Mouse (Mus musculus) testis, postnatal 14 days (tissue): ENCODE data around the gene Mrtfa.
A peak's percentile ranks its signal among the peaks of the same experiment; 100 is the strongest.
"Not testable (repeated sequence)": the region's sequence is repeated elsewhere in the genome, so short reads cannot be mapped to it uniquely, and the experiment has no call there.

Source experiments
- DNase-seq: peaks from one replicate; pipeline ENCODE4 v3.0.0; 2021; ENCODE audit warnings: low spot score

Mrtfa gene

DNA sequence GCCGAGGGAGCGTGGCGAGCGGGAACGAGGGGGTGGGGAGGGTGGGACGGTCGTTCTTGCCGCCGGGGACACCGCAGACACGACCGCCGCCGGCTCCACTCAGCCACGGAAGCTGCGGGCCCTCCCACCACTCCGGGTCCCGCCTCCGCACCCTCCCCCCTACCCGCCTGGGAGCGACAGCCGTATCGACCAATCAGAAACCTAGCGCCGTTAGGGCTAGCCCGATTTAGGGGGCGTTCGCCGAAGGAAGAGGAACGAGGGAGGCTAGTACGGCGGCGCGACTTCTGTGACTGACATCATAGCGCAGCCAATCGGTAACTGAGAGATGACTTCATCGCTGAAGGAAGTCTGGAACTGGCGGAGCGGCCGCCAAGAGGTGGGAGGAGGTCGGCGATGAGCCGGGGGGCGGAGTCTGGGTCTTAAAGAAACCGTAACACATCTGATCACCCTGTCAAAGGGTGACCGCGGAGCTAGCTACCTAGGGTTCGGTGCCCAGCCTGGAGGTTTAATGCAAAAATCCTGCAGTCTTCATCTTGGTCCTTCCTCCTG is at the start of gene Mrtfa:
TSS of gene Mrtfa (minus strand) at position 128 of the 549 bp plus-strand sequence.
- DNase-seq, result peak; percentile 100

DNA sequence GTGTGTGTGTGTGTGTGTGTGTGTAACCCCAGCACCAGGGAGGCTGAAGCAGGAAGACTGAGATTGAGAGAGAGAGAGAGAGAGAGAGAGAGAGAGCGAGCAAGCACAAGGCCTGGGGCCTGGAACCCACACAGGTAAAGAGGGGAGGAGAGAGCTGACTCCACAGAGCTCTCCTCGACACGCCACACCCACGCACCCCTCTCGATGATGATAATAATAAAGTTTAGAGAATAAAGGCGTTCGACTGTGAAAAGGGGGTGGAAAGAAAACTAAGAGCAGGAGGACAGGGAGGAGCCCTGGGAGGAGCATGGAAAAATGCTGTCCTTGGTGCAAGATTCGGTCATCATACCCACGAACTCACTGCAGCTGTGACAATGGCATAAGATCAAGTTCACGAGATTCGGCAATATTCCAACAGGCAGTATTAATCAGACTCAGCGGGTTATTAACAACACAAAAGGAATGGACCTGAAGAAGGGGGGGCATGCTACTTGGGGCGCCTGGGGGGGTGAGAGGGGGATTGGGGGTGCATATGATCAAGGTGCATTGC is 49.3 kb upstream of the Mrtfa start:
- no peak for DNase-seq

GRCm38 (mm10) chr15:81239261-81239660 is 48.7 kb upstream of the Mrtfa start:
- no peak for DNase-seq

DNA sequence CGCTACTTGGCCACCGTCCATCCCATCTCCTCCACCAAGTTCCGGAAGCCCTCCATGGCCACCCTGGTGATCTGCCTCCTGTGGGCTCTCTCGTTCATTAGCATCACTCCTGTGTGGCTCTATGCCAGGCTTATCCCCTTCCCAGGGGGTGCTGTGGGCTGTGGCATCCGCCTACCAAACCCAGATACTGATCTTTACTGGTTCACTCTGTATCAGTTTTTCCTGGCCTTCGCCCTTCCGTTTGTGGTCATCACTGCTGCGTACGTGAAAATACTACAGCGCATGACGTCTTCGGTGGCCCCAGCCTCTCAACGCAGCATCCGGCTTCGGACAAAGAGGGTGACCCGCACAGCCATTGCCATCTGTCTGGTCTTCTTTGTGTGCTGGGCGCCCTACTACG is 46.9 kb upstream of the Mrtfa start:
- no peak for DNase-seq

DNA sequence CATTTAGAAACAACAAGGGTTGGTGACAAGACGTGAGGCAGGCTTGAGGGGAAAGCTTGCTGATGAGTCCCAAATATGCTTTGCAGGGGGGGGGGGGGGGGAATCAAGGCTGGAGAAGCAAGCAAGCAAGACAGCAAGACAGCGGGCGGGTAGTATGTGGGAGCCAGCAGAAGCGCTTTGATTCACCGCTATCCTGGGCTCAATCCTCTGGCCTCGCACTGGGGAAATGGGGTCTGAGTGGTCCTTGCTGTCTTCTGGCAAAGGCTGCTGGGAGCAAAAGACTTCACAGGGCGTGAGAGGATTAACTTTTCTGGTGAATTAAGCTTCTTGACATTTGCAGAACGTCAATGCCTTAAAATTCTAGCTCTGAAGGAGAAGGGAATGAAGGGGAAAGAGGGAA is 45.5 kb upstream of the Mrtfa start:
- DNase-seq, result no peak

- peak; percentile 28 for DNase-seq
Measured at GRCm38 (mm10) chr15:81235086-81235920, 44.7 kb upstream of the Mrtfa start, which contains the start of gene Mchr1. TSS of gene Mchr1 (plus strand) at chr15:81235499.

DNA sequence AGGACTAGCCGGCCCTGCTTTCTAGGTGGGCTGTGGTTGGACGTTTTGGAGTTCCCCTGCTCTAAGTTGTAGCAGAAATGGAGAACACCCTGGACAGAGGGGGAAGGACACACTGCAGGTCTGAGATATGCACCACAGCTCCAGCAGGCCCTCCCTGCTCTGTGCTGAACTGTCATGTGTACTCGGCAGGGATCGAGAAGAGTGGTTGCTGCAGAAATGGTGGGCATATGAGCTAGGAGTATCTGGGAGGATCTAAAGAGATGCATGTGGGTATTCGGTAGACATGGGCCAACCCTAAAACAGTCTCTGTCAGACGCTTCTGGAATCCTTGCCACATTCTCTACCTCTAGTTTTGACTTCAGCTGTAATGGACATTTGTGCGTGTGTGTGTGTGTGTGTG is 40.8 kb upstream of the Mrtfa start:
- no peak for DNase-seq

DNA sequence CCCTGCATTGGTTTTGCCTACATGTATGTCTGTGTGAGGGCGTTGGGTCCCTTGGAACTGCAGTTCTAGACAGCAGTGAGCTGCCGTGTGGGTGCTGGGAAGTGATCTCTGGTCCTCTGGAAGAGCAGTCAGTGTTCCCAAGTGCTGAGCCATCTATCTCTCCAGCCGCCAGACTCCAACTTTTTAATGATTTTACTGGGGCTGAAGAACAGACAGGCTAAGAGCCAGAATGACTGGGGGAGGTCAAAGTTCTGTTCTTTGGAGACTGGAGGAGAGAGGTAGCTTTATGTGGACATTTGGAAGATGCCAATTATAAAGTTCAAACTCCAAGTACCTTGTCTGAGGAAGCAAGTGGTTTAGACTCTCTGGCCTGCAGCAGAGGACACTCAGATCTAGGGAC is 39.2 kb upstream of the Mrtfa start:
- no peak for DNase-seq

DNA sequence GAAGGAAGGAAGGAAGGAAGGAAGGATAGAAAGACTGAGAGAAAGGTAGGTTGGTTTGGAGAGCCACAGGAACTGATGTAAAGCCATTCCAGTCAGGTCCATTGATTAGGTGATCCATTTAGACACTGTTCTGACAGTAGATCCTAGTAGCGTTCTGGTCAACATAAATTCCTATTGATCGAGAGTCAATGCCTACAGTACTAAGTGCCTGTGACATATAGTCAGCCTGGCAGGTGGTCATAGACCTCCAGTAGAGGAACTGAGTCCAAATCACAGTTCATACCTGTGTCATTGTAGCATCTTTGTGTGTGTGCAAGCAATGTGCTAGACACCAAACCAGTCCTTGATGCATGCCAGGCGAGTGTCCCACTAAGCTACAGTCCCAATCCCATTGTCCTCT is 37.7 kb upstream of the Mrtfa start:
- no peak for DNase-seq

- no peak for DNase-seq
Measured at GRCm38 (mm10) chr15:81227275-81227674, 36.7 kb upstream of the Mrtfa start.

DNA sequence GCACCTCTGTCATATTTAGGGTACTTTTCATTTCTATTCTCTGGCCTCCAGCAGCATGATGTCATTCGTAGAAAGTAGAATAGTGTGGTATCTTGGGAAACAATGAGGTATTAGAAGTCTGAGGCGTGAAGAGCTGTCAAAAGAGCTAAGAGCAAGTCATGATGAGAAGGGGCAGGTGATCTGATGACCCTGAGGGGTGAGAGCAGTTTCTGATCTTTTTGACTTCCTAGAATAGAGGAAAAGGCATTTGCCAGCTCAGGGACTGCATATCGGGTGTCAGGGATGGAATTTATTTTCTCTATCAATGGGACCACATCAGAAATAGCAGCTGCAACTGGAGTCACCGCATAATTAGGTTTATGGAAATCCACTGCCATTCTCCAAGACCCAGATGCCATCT is 36.2 kb upstream of the Mrtfa start:
- no peak for DNase-seq

- no peak for DNase-seq
Measured at GRCm38 (mm10) chr15:81225732-81226131, 35.2 kb upstream of the Mrtfa start.

DNA sequence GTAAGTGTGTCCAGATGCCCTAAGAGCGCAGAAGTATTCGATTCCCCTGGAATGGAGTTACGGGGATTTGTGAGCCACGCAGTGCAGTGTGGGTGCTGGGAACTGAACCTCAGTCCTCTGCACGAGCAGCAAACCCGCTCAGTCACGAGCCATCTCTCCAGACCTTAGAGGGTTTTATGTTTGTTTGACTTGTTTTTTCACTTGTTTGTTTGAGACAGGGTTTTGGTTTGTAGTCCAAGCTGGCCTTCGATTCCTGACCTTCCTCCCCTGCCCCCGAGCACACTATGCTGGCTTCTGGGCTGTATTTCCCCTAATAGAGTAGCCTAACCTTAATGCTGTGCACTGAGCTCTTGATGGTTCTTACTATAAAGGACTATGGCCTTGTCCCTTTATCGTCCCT is 34.5 kb upstream of the Mrtfa start:
- DNase-seq, result no peak

DNA sequence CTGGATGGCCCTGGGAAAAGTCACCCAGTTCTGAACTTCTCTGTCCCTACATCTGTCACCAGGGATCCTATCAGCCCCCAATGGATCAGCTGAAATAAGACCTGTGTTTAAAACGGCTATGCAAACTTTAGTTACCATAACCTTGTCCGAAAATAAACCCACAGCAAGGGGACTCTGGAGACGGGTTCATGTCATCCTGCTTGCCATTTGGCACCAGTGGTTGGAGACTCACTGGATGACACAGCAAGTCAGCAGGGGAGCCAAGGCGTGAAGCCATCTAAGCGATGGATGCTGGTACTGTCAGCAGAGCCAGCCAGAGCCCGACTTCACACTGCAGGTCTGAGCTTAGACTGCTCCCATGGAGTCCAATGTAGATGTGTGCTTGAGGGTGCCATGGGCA is 30.9 kb upstream of the Mrtfa start:
- no peak for DNase-seq

GRCm38 (mm10) chr15:81220051-81220450 is 29.5 kb upstream of the Mrtfa start:
- not testable (repeated sequence) for DNase-seq

- no peak for DNase-seq
Measured at GRCm38 (mm10) chr15:81219054-81219453, 28.5 kb upstream of the Mrtfa start.

DNA sequence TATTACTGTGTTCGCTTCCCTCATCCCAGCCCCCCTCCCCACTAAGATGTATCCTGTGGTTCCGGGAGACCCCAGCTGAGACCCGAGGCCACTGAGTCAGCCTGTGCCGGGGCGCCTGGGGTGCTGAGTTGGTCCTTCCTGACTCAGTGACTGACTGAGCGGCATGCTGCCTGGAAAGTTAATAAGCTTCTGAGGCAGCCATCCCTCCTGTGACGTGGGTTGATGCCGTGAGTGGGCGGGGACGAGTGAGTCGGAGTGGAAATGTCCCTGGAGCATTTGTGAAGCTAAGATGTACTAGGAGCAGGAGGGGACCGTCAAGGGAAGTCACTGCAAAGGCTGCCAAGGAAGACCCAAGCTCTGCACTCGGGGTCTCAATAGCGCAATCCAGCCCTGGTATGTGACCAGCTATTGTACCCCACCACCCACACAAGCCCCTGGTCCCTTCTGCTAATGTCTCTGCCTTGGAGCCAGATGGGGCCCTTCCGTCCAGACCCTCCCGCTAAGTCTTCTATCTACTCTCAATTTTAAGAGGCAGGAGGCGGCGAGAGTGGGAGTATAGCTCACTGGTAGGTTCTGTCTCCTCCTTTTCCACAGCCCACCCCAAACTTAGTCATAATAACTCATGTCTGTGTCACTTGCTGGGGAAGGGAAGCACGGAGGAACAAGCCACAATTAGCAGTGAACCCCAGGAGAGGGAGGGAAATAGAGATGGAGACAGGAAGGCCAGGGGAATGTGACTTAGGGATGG is 26.5 kb upstream of the Mrtfa start:
- DNase-seq, result no peak

- no peak for DNase-seq
Measured at GRCm38 (mm10) chr15:81212976-81213375, 22.4 kb upstream of the Mrtfa start.

- DNase-seq, result no peak
Measured at GRCm38 (mm10) chr15:81210496-81210895, 19.9 kb upstream of the Mrtfa start.

DNA sequence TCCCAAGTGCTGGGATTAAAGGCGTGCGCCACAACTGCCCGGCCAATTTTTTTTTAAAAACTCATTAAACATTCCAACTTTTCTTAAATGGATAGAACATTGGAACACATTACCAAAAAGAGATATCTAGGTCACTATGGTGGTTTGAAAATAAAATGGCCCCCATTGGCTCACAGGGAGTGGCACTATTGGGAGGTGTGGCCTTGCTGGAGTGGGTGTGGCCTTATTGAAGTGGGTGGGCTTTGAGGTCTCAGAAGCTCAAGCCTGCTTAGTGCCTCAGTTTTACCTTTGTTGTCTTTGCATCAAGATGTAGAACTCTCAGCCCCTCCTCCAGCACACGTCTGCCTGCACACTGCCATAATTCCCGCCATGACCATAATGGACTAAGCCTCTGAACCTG is 11.9 kb upstream of the Mrtfa start:
- no peak for DNase-seq

- DNase-seq, result peak; percentile 51
Measured at GRCm38 (mm10) chr15:81199372-81199959, 8.9 kb upstream of the Mrtfa start.

- DNase-seq, result no peak
Measured at GRCm38 (mm10) chr15:81198447-81198846, 7.9 kb upstream of the Mrtfa start.
